ENCODE assay signal across 11 mouse cellular contexts in genomic region chrX:15007023-15007422, GRCm38 (mm10).
DNase-seq lines count a peak whose midpoint lies in the region; ATAC-seq lines count a peak whose summit lies in the region.
"Had no signal": no experiment of that assay in that cellular context is flagged by ENCODE, and none has a peak within 500 bp of the region (broad histone marks: within the 10 kb centered on the region; RNA-seq: fewer than 3 reads in every experiment).

No protein-coding gene starts in this region.

- no peak overlapping the region for H3K9ac ChIP-seq in hindbrain, embryonic 16.5 days (ENCODE audit: low read depth, low read length)

- H3K36me3 ChIP-seq in hindbrain, embryonic 16.5 days (ENCODE audit: control insufficient read depth, insufficient read depth, low read length) = no peaks in the 10 kb centered on the region
- H3K36me3 ChIP-seq: forebrain, embryonic 10.5 days had no signal

- H3K27me3 ChIP-seq in hindbrain, embryonic 16.5 days (replicated peaks; ENCODE audit: control insufficient read depth, insufficient read depth, low read length) = no peaks in the 10 kb centered on the region

- H3K9me3 ChIP-seq in hindbrain, embryonic 16.5 days (ENCODE audit: control insufficient read depth, low read length) = no peaks in the 10 kb centered on the region
- H3K9me3 ChIP-seq: forebrain, embryonic 10.5 days had no signal

- H3K27ac ChIP-seq in hindbrain, embryonic 16.5 days (ENCODE audit: low read depth, low read length) = no peak overlapping the region
- H3K27ac ChIP-seq: forebrain, embryonic 10.5 days had no signal

- no peak overlapping the region for H3K4me3 ChIP-seq in hindbrain, embryonic 16.5 days (ENCODE audit: low read length)
- H3K4me3 ChIP-seq: forebrain, embryonic 10.5 days had no signal

- 85% methylated on average over 2 of the region's 2 CpGs for WGBS in hindbrain, embryonic 16.5 days

- ATAC-seq in hindbrain, embryonic 16.5 days = no peak
- ATAC-seq: activated CD4-positive, CD25-positive, alpha-beta regulatory T cell, adult 4 months had no signal

- peak; percentile 5 to 22 for DNase-seq in left cerebral cortex, adult 18-20 months (ENCODE audit: low spot score in 2 of 2)
- no peak for DNase-seq in left cerebral cortex, adult 11 months (ENCODE audit: low spot score)
- peak; percentile 68 to 72 for DNase-seq in cerebellum, postnatal 14 days
- DNase-seq in heart, postnatal 4 days = peak; percentile 37
- DNase-seq in telencephalon, adult 2 months (ENCODE audit: low read depth, low spot score) = peak; percentile 22
- no peak for DNase-seq in kidney, postnatal 25 days
- DNase-seq: embryo, embryonic 11 days; lung, adult 2 months had no signal

- no peak overlapping the region for H3K4me2 ChIP-seq in hindbrain, embryonic 16.5 days (ENCODE audit: low read length)

- H3K4me1 ChIP-seq in hindbrain, embryonic 16.5 days (ENCODE audit: control insufficient read depth, insufficient read depth, low read depth, low read length) = no peaks in the 10 kb centered on the region
- H3K4me1 ChIP-seq: forebrain, embryonic 10.5 days had no signal

Comparison
In these comparisons a context has a peak if more than half of its experiments do, and no peak if none do; other contexts are left out.
1. DNase-seq: peak in left cerebral cortex, adult 18-20 months (2 of 2), cerebellum, postnatal 14 days (2 of 2), heart, postnatal 4 days (single experiment) and telencephalon, adult 2 months (single experiment); none in left cerebral cortex, adult 11 months (single experiment) and kidney, postnatal 25 days (0 of 2).